Mouse (Mus musculus): ENCODE data around the gene Dusp3. TPM values are rescaled to one million over a fixed set of nuclear protein-coding genes. Genes with fewer than 3 reads are reported as not detected.

Dusp3 gene
- total RNA-seq, 1 experiment: 14.8 TPM

GRCm38 (mm10) chr11:101980603-101981157 lies 6.1 kb downstream of the Dusp3 start:
- H3K4me1 ChIP-seq (ENCODE audit: control insufficient read depth in 2 of 2, insufficient read depth in 2 of 2, low read length in 2 of 2, poor library complexity in 1 of 2): peaks cover 8 to 19% of the 10 kb centered on the region in 2 experiments
- in situ Hi-C loops (cut with MboI; ENCODE audit: low sequenced_read_pairs in 2 of 2, unreplicated experiment in 2 of 2): no loop called here
- H3K36me3 ChIP-seq (ENCODE audit: control insufficient read depth, insufficient read depth, low read length, poor library complexity, severe bottlenecking): peaks cover 15% of the 10 kb centered on the region; the same call in 1 of the 2 replicates
- TF ChIP-seq ZNF384 (IDR thresholded peaks at IDR 0.05; ENCODE audit: low read depth, low read length): no peak
- TF ChIP-seq CHD2 (IDR thresholded peaks at IDR 0.05; ENCODE audit: low read depth, low read length): no peak
- no peak for TF ChIP-seq MAFK (IDR thresholded peaks at IDR 0.05; ENCODE audit: insufficient read depth, low read depth, low read length)
- TF ChIP-seq HCFC1 (IDR thresholded peaks at IDR 0.05; ENCODE audit: borderline replicate concordance, insufficient read depth, low read length): no peak
- TF ChIP-seq ZC3H11A (IDR thresholded peaks at IDR 0.05; ENCODE audit: borderline replicate concordance, low read depth, low read length): no peak
- H3K4me3 ChIP-seq (ENCODE audit: insufficient read depth in 1 of 2, low read depth in 1 of 2, low read length in 2 of 2, poor library complexity in 1 of 2, severe bottlenecking in 1 of 2): no peak overlapping the region
- no peak overlapping the region for H3K9ac ChIP-seq (ENCODE audit: insufficient read depth, low read depth, low read length, poor library complexity, severe bottlenecking)
- H3K9me3 ChIP-seq (ENCODE audit: control insufficient read depth, insufficient read depth, low read depth, low read length): no peaks in the 10 kb centered on the region
- H3K27ac ChIP-seq (ENCODE audit: insufficient read depth, low read depth, low read length, poor library complexity, severe bottlenecking): no peak overlapping the region
- DNase-seq (ENCODE audit: low read depth, low spot score): no peak

- Histone ChIP-seq H3K27ac (ENCODE audit: insufficient read depth, low read depth, low read length, poor library complexity, severe bottlenecking) (no peak overlapping the region), H3K9ac (ENCODE audit: insufficient read depth, low read depth, low read length, poor library complexity, severe bottlenecking) (no peak overlapping the region), H3K36me3 (ENCODE audit: control insufficient read depth, insufficient read depth, low read length, poor library complexity, severe bottlenecking) (peaks cover 23% of the 10 kb centered on the region; the same call in 1 of the 2 replicates), H3K9me3 (ENCODE audit: control insufficient read depth, insufficient read depth, low read depth, low read length) (no peaks in the 10 kb centered on the region), H3K4me3 (ENCODE audit: insufficient read depth in 1 of 2, low read depth in 1 of 2, low read length in 2 of 2, poor library complexity in 1 of 2, severe bottlenecking in 1 of 2) (no peak overlapping the region), H3K4me1 (ENCODE audit: control insufficient read depth in 2 of 2, insufficient read depth in 2 of 2, low read length in 2 of 2, poor library complexity in 1 of 2) (peaks cover 8 to 25% of the 10 kb centered on the region in 2 experiments)
- TF ChIP-seq MAFK (IDR thresholded peaks at IDR 0.05; ENCODE audit: insufficient read depth, low read depth, low read length) (no peak), ZC3H11A (IDR thresholded peaks at IDR 0.05; ENCODE audit: borderline replicate concordance, low read depth, low read length) (no peak), CHD2 (IDR thresholded peaks at IDR 0.05; ENCODE audit: low read depth, low read length) (no peak), HCFC1 (IDR thresholded peaks at IDR 0.05; ENCODE audit: borderline replicate concordance, insufficient read depth, low read length) (no peak), ZNF384 (IDR thresholded peaks at IDR 0.05; ENCODE audit: low read depth, low read length) (no peak)
- in situ Hi-C loops (cut with MboI; ENCODE audit: low sequenced_read_pairs in 2 of 2, unreplicated experiment in 2 of 2): loop anchor here in 1 of 2 experiments (5.0 kb wide), 1 partner anchor 57 kb away; no protein-coding TSS in a partner anchor
- no peak for DNase-seq (ENCODE audit: low read depth, low spot score)
Observed at GRCm38 (mm10) chr11:101979140-101979539, 7.7 kb downstream of the Dusp3 start.

GRCm38 (mm10) chr11:101976949-101977348 lies 9.9 kb downstream of the Dusp3 start:
- Histone ChIP-seq H3K4me1 (ENCODE audit: control insufficient read depth in 2 of 2, insufficient read depth in 2 of 2, low read length in 2 of 2, poor library complexity in 1 of 2) (peaks cover under 1 to 12% of the 10 kb centered on the region in 2 experiments; a peak in 1 of 4 replicates), H3K36me3 (ENCODE audit: control insufficient read depth, insufficient read depth, low read length, poor library complexity, severe bottlenecking) (peaks cover 23% of the 10 kb centered on the region; the same call in 1 of the 2 replicates), H3K4me3 (ENCODE audit: insufficient read depth in 1 of 2, low read depth in 1 of 2, low read length in 2 of 2, poor library complexity in 1 of 2, severe bottlenecking in 1 of 2) (no peak overlapping the region), H3K27ac (ENCODE audit: insufficient read depth, low read depth, low read length, poor library complexity, severe bottlenecking) (no peak overlapping the region), H3K9ac (ENCODE audit: insufficient read depth, low read depth, low read length, poor library complexity, severe bottlenecking) (no peak overlapping the region), H3K9me3 (ENCODE audit: control insufficient read depth, insufficient read depth, low read depth, low read length) (no peaks in the 10 kb centered on the region)
- DNase-seq (ENCODE audit: low read depth, low spot score): no peak
- in situ Hi-C loops (cut with MboI; ENCODE audit: low sequenced_read_pairs in 2 of 2, unreplicated experiment in 2 of 2): loop anchor here in 1 of 2 experiments (5.0 kb wide), 1 partner anchor 55 kb away; no protein-coding TSS in a partner anchor
- TF ChIP-seq ZC3H11A (IDR thresholded peaks at IDR 0.05; ENCODE audit: borderline replicate concordance, low read depth, low read length) (no peak), MAFK (IDR thresholded peaks at IDR 0.05; ENCODE audit: insufficient read depth, low read depth, low read length) (no peak), HCFC1 (IDR thresholded peaks at IDR 0.05; ENCODE audit: borderline replicate concordance, insufficient read depth, low read length) (no peak), ZNF384 (IDR thresholded peaks at IDR 0.05; ENCODE audit: low read depth, low read length) (no peak), CHD2 (IDR thresholded peaks at IDR 0.05; ENCODE audit: low read depth, low read length) (no peak)

- Histone ChIP-seq H3K9me3 (ENCODE audit: control insufficient read depth, insufficient read depth, low read depth, low read length) (no peaks in the 10 kb centered on the region), H3K27ac (ENCODE audit: insufficient read depth, low read depth, low read length, poor library complexity, severe bottlenecking) (no peak overlapping the region), H3K36me3 (ENCODE audit: control insufficient read depth, insufficient read depth, low read length, poor library complexity, severe bottlenecking) (peaks cover 12% of the 10 kb centered on the region; the same call in 1 of the 2 replicates), H3K4me1 (ENCODE audit: control insufficient read depth in 2 of 2, insufficient read depth in 2 of 2, low read length in 2 of 2, poor library complexity in 1 of 2) (peaks cover 0 to 7% of the 10 kb centered on the region in 2 experiments; a peak in 1 of 4 replicates), H3K4me3 (ENCODE audit: insufficient read depth in 1 of 2, low read depth in 1 of 2, low read length in 2 of 2, poor library complexity in 1 of 2, severe bottlenecking in 1 of 2) (no peak overlapping the region), H3K9ac (ENCODE audit: insufficient read depth, low read depth, low read length, poor library complexity, severe bottlenecking) (no peak overlapping the region)
- no peak for TF ChIP-seq HCFC1 (IDR thresholded peaks at IDR 0.05; ENCODE audit: borderline replicate concordance, insufficient read depth, low read length)
- no peak for TF ChIP-seq ZC3H11A (IDR thresholded peaks at IDR 0.05; ENCODE audit: borderline replicate concordance, low read depth, low read length)
- TF ChIP-seq CHD2 (IDR thresholded peaks at IDR 0.05; ENCODE audit: low read depth, low read length): no peak
- TF ChIP-seq MAFK (IDR thresholded peaks at IDR 0.05; ENCODE audit: insufficient read depth, low read depth, low read length): no peak
- DNase-seq (ENCODE audit: low read depth, low spot score): no peak
- in situ Hi-C loops (cut with MboI; ENCODE audit: low sequenced_read_pairs in 2 of 2, unreplicated experiment in 2 of 2): loop anchor here in 1 of 2 experiments (5.0 kb wide), 1 partner anchor 53 kb away; no protein-coding TSS in a partner anchor
Observed at GRCm38 (mm10) chr11:101974923-101975322, 11.9 kb downstream of the Dusp3 start.
